Mouse (Mus musculus) cerebellum, adult 2 months (tissue): Measurements from ENCODE around the gene Tefm.

Experiments used
- CTCF ChIP-seq: fragments of 200-500 bp; IDR thresholded peaks from 2 replicates; pipeline ENCODE4 v1.5.1; 2011; ENCODE audit warnings: low read depth, mild to moderate bottlenecking, control low read depth, low read length, moderate library complexity, borderline replicate concordance; ENCODE audit not compliant: insufficient read depth
- POLR2A ChIP-seq: fragments of 200-500 bp; IDR thresholded peaks from 2 replicates; pipeline ENCODE4 v1.6.1; 2011; ENCODE audit warnings: low read length, control low read depth, borderline replicate concordance; ENCODE audit not compliant: insufficient read depth

- TF ChIP-seq POLR2A: no peak
- TF ChIP-seq CTCF: no peak
Observed at GRCm38 (mm10) chr11:80149412-80150023, 7.5 kb upstream of the Tefm start.
